Mouse (Mus musculus) lung, embryonic 15.5 days (tissue): ENCODE measurements around the gene Arhgap27. TPM values are rescaled to one million over a fixed set of nuclear protein-coding genes. Genes with fewer than 3 reads are reported as not detected.
A peak's percentile ranks its signal among the peaks of the same experiment; 100 is the strongest.

ENCODE experiments used
- ATAC-seq: fragments of 200-750 bp; cut with Nextera tagmentation; 2 replicates; pipeline ENCODE4 v1.8.0; 2017; ENCODE audit warnings: moderate number of reproducible peaks, borderline replicate concordance; ENCODE audit not compliant: low FRiP score, low TSS enrichment; ENCODE audit errors: extremely low read depth
- H3K27ac ChIP-seq: fragments of 300-500 bp; sonication (generic); 2 replicates; pipeline ENCODE4 v1.5.1; 2015; ENCODE audit warnings: moderate library complexity, mild to moderate bottlenecking, inconsistent platforms
- H3K27me3 ChIP-seq: fragments of 300-500 bp; sonication (generic); 2 replicates; pipeline ENCODE4 v1.6.1; 2015; ENCODE audit warnings: inconsistent platforms
- H3K36me3 ChIP-seq: fragments of 300-500 bp; sonication (generic); 2 replicates; pipeline ENCODE4 v1.6.1; 2015; ENCODE audit warnings: inconsistent platforms
- H3K4me1 ChIP-seq: fragments of 300-500 bp; sonication (generic); 2 replicates; pipeline ENCODE4 v1.6.1; 2015; ENCODE audit warnings: inconsistent platforms
- H3K4me2 ChIP-seq: fragments of 300-500 bp; sonication (generic); 2 replicates; pipeline ENCODE4 v1.6.1; 2015; ENCODE audit warnings: inconsistent platforms, mild to moderate bottlenecking, moderate library complexity
- H3K4me3 ChIP-seq: fragments of 300-500 bp; sonication (generic); 2 replicates; pipeline ENCODE4 v1.5.1; 2015; ENCODE audit warnings: mild to moderate bottlenecking, inconsistent platforms
- H3K9ac ChIP-seq: fragments of 300-500 bp; sonication (generic); 2 replicates; pipeline ENCODE4 v1.6.1; 2015; ENCODE audit warnings: inconsistent platforms
- H3K9me3 ChIP-seq: fragments of 300-500 bp; sonication (generic); 2 replicates; pipeline ENCODE4 v1.6.1; 2016; ENCODE audit warnings: inconsistent platforms
- WGBS: fragments of 180-500 bp; shearing (Covaris S2); methylation state at CpG from one replicate; pipeline ENCODE4 v1.1.7; 2015; 5-methylcytosine and 5-hydroxymethylcytosine counted together
- polyA plus RNA-seq: library from polyadenylated mRNA; unstranded; fragments of >200 nt; fragmentation: Nextera tagmentation; extraction: Ambion mirVana; gene quantifications from 2 replicates; pipeline ENCODE4 v1.2.1, GENCODE M21; 2015

Gene Arhgap27
- polyA plus RNA-seq, 1 experiment from 2014 or later: 17.0 TPM

DNA sequence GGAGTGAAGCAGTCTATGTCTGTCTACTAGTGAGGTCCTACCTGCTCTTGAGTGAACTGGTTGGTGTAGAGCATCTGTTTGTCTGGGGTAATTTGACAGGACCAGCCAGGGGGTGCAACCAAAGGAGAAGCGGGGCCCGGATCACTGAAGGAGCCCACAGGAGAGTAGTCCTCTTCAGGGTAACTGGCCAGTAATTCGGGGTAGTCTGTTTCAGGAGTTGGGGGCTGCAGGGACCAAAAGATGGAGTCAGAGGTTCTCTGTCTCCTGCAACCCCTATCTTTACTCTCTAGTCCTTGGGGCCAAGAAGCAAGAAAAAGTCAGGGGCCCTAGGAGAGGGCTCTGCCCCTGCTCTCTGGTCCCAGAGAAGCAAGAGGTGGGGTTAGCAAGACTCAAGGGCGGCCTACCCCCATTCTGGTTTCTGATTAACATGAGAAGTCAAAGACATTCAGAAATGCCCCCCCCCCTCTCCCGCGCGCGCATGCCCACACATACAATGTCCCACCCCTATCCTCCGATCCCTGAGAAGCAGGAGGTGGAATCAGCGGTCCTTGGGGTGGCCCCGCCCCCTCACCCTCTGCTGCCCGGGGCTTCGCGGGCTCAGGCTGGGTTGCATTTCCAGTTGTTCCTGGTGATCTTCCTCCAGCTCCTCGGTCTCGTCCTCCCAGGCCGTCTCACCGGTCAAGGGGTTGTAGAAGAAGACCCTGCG, 23.9 kb downstream of the Arhgap27 start:
- no peaks in the 10 kb centered on the region for H3K9me3 ChIP-seq
- H3K4me2 ChIP-seq: peak overlapping the region; percentile 48
- ATAC-seq: 0 out of 2 replicates have a peak, but pooled peaks have one; percentile 36
- H3K27ac ChIP-seq: no peak overlapping the region
- 0 out of 2 replicates have a peak, but pooled peaks cover 2% of the 10 kb centered on the region for H3K27me3 ChIP-seq
- 31% methylated on average over 19 of the region's 19 CpGs for WGBS
- peaks cover 11% of the 10 kb centered on the region for H3K4me1 ChIP-seq
- H3K36me3 ChIP-seq: no peaks in the 10 kb centered on the region
- H3K9ac ChIP-seq: no peak overlapping the region
- peak overlapping the region; percentile 14 for H3K4me3 ChIP-seq

DNA sequence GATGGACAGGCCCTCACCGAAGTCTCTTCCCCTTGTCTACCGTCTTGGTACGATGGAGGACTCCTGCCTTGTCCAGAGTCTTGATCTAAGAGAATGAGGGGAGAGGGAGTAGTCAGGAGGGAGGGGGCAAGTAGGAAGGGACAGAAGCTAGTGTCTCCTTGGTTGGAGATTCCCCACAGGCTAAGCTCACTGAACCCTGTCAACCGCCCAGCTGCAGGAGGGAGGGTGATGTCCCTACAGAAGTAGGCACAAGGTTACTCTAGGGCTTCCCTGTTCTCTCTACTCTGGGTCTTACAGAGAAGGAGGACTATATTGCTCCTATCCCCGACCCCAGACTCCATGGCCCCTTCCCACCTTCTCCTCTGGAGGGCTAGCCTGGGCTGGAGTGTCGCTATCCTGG, 24.8 kb downstream of the Arhgap27 start:
- WGBS: 92% methylated on average over 6 of the region's 6 CpGs
- H3K9me3 ChIP-seq: no peaks in the 10 kb centered on the region
- no peak for ATAC-seq
- no peak overlapping the region for H3K4me2 ChIP-seq
- H3K9ac ChIP-seq: no peak overlapping the region
- no peaks in the 10 kb centered on the region for H3K36me3 ChIP-seq
- peaks cover 11% of the 10 kb centered on the region for H3K4me1 ChIP-seq
- H3K27ac ChIP-seq: no peak overlapping the region
- peaks cover 11% of the 10 kb centered on the region for H3K27me3 ChIP-seq
- H3K4me3 ChIP-seq: no peak overlapping the region

DNA sequence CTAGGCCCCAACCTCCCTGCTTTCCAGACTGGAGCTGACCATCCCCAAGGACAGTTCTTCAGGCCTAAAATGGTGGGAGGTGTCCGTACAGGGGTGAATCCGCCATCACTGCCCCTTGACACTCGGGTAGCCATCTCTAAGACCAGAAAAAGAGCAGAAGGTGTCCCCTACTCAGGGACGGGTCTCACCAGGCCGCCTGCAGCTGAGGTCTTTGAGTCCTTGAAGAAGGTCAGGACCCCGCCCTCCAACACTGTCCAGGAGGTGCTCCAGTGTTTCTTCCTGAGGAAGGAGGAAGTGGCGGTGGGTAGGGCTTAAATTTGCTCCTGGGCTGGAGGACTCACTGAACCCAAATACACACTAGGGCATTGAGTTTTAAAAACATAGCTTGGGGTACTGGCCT, 25.4 kb downstream of the Arhgap27 start:
- Histone ChIP-seq H3K27me3 (peaks cover 17% of the 10 kb centered on the region), H3K4me1 (peaks cover 17% of the 10 kb centered on the region), H3K9me3 (no peaks in the 10 kb centered on the region), H3K4me2 (no peak overlapping the region), H3K36me3 (no peaks in the 10 kb centered on the region), H3K4me3 (no peak overlapping the region), H3K9ac (no peak overlapping the region), H3K27ac (no peak overlapping the region)
- no peak for ATAC-seq
- 85% methylated on average over 7 of the region's 7 CpGs for whole genome bisulfite sequencing

DNA sequence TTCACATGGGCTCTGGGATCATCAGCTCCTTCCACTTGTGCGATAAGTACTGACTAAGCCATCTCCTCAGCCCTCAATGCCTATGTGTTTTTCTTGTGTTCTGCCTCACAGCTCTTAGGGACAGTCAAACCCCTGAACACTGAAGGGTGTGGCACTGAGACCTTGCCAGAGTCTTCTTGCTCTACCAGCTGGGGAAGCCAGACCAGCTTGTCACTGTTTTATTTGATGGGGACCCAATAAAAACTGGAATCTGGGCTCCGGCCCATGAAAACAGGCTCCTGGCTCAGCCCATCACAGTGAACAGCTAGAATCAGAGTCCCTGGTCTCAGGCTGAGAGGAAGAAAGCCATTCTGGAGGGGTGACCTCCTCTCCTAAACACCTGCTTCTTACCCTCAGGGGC, 26.3 kb downstream of the Arhgap27 start:
- 89% methylated on average over 2 of the region's 2 CpGs for WGBS
- peaks cover 26% of the 10 kb centered on the region for H3K27me3 ChIP-seq

DNA sequence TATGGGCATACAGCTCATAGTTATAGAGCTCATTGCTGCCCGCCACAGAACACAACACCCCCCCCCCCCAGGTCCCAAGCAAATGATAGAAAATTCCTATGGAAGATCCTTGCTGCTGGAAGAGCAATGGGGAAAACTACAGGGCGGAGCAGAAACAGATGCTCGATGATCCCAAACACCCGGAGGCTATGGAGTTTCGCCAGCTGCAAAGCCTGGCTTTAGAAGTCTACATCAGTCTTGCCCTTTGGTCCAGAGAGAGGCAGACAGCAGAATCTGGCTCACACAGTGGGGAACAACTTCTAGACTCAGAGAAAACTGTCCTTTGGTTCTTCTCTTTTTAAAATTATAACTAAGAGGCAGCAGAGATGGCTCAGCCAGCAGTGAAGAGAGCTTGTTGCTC, 27.9 kb downstream of the Arhgap27 start:
- no peak for ATAC-seq
- 76% methylated on average over 5 of the region's 5 CpGs for WGBS
- Histone ChIP-seq H3K9ac (no peak overlapping the region), H3K27ac (no peak overlapping the region), H3K4me2 (no peak overlapping the region), H3K36me3 (no peaks in the 10 kb centered on the region), H3K27me3 (peaks cover 30% of the 10 kb centered on the region), H3K4me3 (no peak overlapping the region), H3K9me3 (no peaks in the 10 kb centered on the region), H3K4me1 (peaks cover 34% of the 10 kb centered on the region)

More for the DNA sequence above, 26.3 kb downstream of the Arhgap27 start:
- no peaks in the 10 kb centered on the region for H3K36me3 ChIP-seq
- H3K4me3 ChIP-seq: no peak overlapping the region
- ATAC-seq: no peak
- H3K27ac ChIP-seq: no peak overlapping the region
- H3K9me3 ChIP-seq: no peaks in the 10 kb centered on the region
- peaks cover 26% of the 10 kb centered on the region for H3K4me1 ChIP-seq
- H3K9ac ChIP-seq: no peak overlapping the region
- no peak overlapping the region for H3K4me2 ChIP-seq

DNA sequence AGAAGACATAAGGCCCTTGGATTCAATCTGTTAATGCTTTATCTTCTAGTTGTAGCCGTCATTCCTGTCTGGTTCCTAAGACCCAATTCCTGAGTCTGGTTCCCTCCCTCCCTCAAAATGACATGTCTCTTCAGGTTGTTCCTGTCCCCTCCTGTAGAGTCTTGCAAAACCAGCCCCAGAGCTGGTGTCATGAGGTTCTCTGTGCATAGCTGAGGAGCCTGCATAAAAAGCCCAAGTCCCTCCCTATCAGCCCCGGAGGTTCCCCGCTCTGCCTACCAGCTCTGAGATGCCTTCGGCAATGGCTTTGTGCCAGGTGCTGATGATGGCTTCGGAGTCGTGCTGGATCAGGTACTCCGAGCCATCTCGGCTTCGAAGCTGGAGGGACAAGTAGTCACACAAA, 28.6 kb downstream of the Arhgap27 start:
- 81% methylated on average over 9 of the region's 9 CpGs for WGBS
- H3K27me3 ChIP-seq: peaks cover 30% of the 10 kb centered on the region
- ATAC-seq: no peak

DNA sequence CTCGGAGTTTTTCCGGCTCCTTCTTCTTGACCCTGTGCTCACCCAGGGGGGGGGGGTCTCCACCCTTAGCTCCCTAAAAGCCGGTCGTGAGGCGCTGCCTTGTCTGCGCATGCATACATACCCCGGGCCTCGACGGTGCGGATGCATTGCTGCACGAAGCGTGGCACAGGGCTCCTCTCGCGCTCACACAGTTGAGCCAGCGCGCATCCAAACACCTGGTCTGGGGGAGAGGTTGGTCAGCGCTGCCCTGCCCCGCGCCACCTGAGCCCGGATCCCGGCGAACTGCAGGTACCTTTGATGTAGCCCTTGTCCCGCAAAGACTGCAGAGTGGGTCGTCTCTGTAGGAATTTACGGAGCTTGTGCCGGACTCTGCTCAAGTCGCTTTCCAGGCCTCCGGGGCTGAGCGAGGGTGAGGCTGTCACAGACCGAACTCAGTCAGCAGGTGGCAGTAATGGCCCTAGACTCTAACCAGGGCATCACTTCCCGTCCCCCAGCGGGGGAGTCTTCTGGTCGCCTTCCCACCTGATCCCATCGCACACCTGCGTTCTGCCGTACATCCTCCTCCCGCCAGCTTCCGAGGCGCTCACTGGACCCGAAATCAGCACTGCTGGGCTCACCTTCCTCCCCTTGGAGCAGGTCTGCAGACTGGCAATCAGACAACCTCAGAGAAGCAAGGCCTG, 29.6 kb downstream of the Arhgap27 start:
- peaks cover 23% of the 10 kb centered on the region; the same call in 1 of the 2 replicates for H3K4me1 ChIP-seq
- H3K36me3 ChIP-seq: no peaks in the 10 kb centered on the region
- H3K27ac ChIP-seq: no peak overlapping the region
- peak overlapping the region; percentile 13; the same call in 1 of the 2 replicates for H3K4me3 ChIP-seq
- 0 out of 2 replicates have a peak, but pooled peaks have one; percentile 17 for ATAC-seq
- H3K9me3 ChIP-seq: no peaks in the 10 kb centered on the region
- H3K4me2 ChIP-seq: peak overlapping the region; percentile 49; the same call in 1 of the 2 replicates
- WGBS: 24% methylated on average over 40 of the region's 40 CpGs
- H3K9ac ChIP-seq: no peak overlapping the region
- H3K27me3 ChIP-seq: peaks cover 30% of the 10 kb centered on the region

More for the DNA sequence above, 28.6 kb downstream of the Arhgap27 start:
- Histone ChIP-seq H3K9ac (no peak overlapping the region), H3K4me2 (no peak overlapping the region), H3K36me3 (no peaks in the 10 kb centered on the region), H3K4me3 (no peak overlapping the region), H3K9me3 (no peaks in the 10 kb centered on the region), H3K27ac (no peak overlapping the region), H3K4me1 (peaks cover 31% of the 10 kb centered on the region)

DNA sequence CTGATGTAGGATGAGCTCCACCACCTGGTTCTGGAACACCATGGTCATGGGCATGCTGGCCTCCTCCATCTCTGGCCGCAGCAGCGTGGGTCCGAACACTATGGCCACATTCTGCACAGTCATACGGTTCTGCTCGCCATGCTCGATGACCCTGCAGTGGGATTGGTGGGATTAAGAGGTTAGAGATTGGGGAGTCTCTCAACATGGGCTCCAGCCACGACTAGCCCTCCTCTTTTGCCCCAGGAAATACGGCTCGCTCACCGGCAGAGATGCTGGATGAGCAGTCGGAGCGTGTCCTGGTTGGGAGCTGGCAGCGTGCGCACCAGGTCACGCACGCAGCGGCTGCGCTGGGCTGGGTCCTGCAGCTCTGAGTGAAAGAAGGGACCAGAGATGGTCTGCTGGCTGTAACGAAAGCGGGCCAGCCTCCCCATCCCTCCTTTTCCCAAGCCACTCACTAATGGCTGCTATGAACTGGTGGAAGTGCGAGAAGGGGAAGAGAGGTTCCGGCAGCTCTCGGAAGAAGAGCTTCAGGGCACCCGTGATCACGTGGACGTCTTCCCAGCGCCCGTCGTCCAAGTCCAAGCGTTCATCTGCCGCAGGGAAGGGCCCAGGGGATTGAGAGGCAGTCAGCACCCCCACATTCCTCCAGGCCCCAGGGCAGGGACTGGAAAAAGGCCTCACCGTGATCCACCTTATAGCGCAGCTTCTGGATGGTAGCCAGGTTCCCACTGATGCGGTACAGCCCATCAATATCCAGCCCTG, 30.4 kb downstream of the Arhgap27 start:
- H3K9ac ChIP-seq: no peak overlapping the region
- 34% methylated on average over 34 of the region's 34 CpGs for WGBS
- H3K27ac ChIP-seq: no peak overlapping the region
- ATAC-seq: peak; percentile 6; the same call in 1 of the 2 replicates
- H3K27me3 ChIP-seq: peaks cover 30% of the 10 kb centered on the region
- peaks cover 23% of the 10 kb centered on the region; the same call in 1 of the 2 replicates for H3K4me1 ChIP-seq
- no peaks in the 10 kb centered on the region for H3K36me3 ChIP-seq
- H3K4me2 ChIP-seq: peak overlapping the region; percentile 49
- H3K4me3 ChIP-seq: peak overlapping the region; percentile 13; the same call in 1 of the 2 replicates
- H3K9me3 ChIP-seq: no peaks in the 10 kb centered on the region

DNA sequence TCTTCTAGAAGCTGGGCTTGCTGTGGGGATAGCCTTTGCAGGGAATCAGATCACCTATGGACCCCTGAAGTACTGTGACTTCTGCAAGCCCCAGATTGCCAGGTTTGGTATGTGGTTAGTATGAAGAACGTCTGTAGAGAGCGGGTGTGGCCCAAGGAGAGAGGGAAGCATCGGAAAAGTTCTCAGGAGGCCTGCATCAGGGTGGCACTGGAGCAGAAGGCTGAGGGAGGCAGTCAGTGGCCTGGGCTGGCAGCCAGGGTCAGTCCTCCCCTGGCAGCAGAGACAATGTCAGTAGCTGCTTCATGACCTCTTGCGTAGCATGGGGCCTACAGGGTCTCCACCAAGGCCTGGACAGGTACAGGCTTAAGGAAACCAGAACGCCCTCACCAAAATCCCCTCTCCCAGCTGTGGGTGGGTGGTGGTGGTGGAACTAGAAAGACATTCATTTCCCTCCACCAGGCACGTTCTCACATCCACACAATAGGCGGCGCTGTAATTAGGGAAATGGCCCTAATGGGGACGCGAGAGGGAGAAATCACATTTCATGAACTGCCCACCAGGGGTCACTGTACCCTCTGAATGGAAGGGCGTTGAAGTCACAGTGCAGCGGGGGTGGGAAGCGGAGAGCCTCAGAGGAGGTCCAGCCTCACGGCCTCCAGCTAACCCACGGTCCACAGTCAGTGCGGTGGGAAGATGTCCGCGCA, 31.2 kb downstream of the Arhgap27 start:
- Histone ChIP-seq H3K36me3 (no peaks in the 10 kb centered on the region), H3K4me1 (peaks cover 23% of the 10 kb centered on the region; the same call in 1 of the 2 replicates), H3K9me3 (no peaks in the 10 kb centered on the region), H3K27me3 (peaks cover 30% of the 10 kb centered on the region), H3K9ac (no peak overlapping the region), H3K4me2 (peak overlapping the region; percentile 49), H3K4me3 (peak overlapping the region; percentile 13; the same call in 1 of the 2 replicates), H3K27ac (no peak overlapping the region)
- WGBS: 30% methylated on average over 18 of the region's 18 CpGs
- ATAC-seq: peak; percentile 49

DNA sequence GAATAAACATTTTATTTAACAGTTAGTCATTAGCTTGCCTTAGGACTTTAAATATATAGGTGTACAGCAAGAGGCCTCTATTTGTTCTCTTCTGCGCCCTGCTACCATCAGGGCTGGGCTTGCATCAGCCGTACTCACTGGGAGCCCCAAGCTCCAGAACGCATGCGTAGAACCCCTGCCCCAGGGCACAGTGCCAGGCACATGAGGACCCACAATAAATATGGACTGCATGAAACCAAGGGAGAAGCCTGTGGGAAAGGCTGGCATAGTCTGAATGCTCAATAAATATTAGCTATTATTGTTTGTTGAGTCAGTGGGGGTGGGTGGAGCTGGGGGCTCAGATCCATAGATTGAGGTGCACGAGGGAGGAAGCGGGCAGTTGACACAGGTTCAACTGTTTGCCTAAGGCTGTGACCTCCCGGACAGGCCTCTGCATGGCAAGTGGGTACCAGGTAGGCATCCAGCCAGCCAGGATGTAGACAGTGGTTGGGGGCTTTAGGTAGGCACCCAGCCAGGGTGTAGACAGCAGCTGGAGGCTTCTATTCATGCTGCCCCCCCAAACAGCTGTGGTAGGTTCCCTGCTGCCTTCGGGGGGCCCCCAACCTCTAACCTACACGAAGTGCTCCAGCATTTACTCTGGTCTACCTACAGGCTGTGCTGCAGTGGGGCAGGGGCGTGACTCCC, 31.8 kb downstream of the Arhgap27 start:
- Histone ChIP-seq H3K36me3 (no peaks in the 10 kb centered on the region), H3K27ac (no peak overlapping the region), H3K9ac (no peak overlapping the region)

More for the DNA sequence above, 31.8 kb downstream of the Arhgap27 start:
- ATAC-seq: no peak
- peaks cover 23% of the 10 kb centered on the region; the same call in 1 of the 2 replicates for H3K4me1 ChIP-seq
- no peak overlapping the region for H3K4me3 ChIP-seq
- 81% methylated on average over 10 of the region's 10 CpGs for WGBS
- H3K9me3 ChIP-seq: no peaks in the 10 kb centered on the region
- peaks cover 31% of the 10 kb centered on the region for H3K27me3 ChIP-seq
- H3K4me2 ChIP-seq: no peak overlapping the region
